Mouse (Mus musculus) cerebellum, postnatal 4 days (tissue): ENCODE data around the gene Pde4d.

Experiments
- DNase-seq, 2 experiments: peaks; one replicate each; pipeline ENCODE4 v3.0.0; 2022; ENCODE audit warnings: low spot score in 2 of 2, mixed read lengths in 1 of 2

Pde4d gene

GRCm38 (mm10) chr13:109690558-109690957, 1240.8 kb downstream of the Pde4d start:
- DNase-seq = no peak

GRCm38 (mm10) chr13:109692851-109693250, 1243.1 kb downstream of the Pde4d start:
- DNase-seq = no peak

GRCm38 (mm10) chr13:109693769-109694168, 1244.0 kb downstream of the Pde4d start:
- DNase-seq = no peak

- DNase-seq = no peak
Observed at GRCm38 (mm10) chr13:109694293-109694692, 1244.5 kb downstream of the Pde4d start.

GRCm38 (mm10) chr13:109695098-109695497, 1245.3 kb downstream of the Pde4d start:
- DNase-seq = no peak

- no peak for DNase-seq
Observed at GRCm38 (mm10) chr13:109706141-109706540, 1256.4 kb downstream of the Pde4d start.

- no peak for DNase-seq
Observed at GRCm38 (mm10) chr13:109706579-109706978, 1256.8 kb downstream of the Pde4d start.

- no peak for DNase-seq
Observed at GRCm38 (mm10) chr13:109707154-109707553, 1257.4 kb downstream of the Pde4d start.

GRCm38 (mm10) chr13:109708326-109708725, 1258.6 kb downstream of the Pde4d start:
- DNase-seq = no peak

GRCm38 (mm10) chr13:109714581-109714980, 1264.8 kb downstream of the Pde4d start:
- DNase-seq = no peak

GRCm38 (mm10) chr13:109715321-109715720, 1265.6 kb downstream of the Pde4d start:
- no peak for DNase-seq

- no peak for DNase-seq
Observed at GRCm38 (mm10) chr13:109720127-109720713, 1270.5 kb downstream of the Pde4d start.

- DNase-seq = no peak
Observed at GRCm38 (mm10) chr13:109722237-109723119, 1272.7 kb downstream of the Pde4d start.

- no peak for DNase-seq
Observed at GRCm38 (mm10) chr13:109727346-109727745, 1277.6 kb downstream of the Pde4d start.

- DNase-seq = no peak
Observed at GRCm38 (mm10) chr13:109729612-109730011, 1279.9 kb downstream of the Pde4d start.

- no peak for DNase-seq
Observed at GRCm38 (mm10) chr13:109732655-109733376, 1283.1 kb downstream of the Pde4d start.

- DNase-seq = no peak
Observed at GRCm38 (mm10) chr13:109736290-109737078, 1286.7 kb downstream of the Pde4d start.

- DNase-seq = no peak
Observed at GRCm38 (mm10) chr13:109746492-109746891, 1296.7 kb downstream of the Pde4d start.

- DNase-seq = no peak
Observed at GRCm38 (mm10) chr13:109752236-109752863, 1302.6 kb downstream of the Pde4d start.

- DNase-seq = no peak
Observed at GRCm38 (mm10) chr13:109756854-109757253, 1307.1 kb downstream of the Pde4d start.

- peak in 1 of 2 experiments; percentile 10 for DNase-seq
Observed at GRCm38 (mm10) chr13:109759201-109759600, 1309.5 kb downstream of the Pde4d start.
